Mouse (Mus musculus) right cerebral cortex, postnatal 4 days (tissue): ENCODE measurements around the gene Ispd.
A peak's percentile ranks its signal among the peaks of the same experiment; 100 is the strongest.

ENCODE experiments used
- DNase-seq: peaks from one replicate; pipeline ENCODE4 v3.0.0-alpha.2; 2022

The Ispd gene

GRCm38 (mm10) chr12:36570414-36571095, 189.3 kb downstream of the Ispd start:
- DNase-seq: no peak

DNA sequence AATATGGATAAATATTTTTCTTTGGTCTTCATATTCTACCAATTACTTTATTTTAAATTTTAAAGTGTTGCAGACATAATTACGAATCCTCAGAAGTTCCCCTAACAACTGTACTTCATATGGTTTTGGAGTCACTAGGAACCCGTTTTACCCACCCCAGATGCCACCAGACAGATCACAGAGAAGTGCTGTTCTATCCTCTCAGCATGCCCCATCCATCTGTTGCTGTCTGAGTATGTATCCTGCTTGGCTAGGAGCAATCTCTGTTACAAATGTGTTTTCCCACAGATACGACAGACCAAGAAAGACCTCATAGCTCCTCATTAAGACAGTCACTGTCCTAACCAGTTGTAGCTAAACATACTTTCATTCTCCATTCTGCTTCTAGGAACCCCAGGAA, 203.6 kb downstream of the Ispd start:
- DNase-seq: peak; percentile 2

GRCm38 (mm10) chr12:36597539-36598250, 216.4 kb downstream of the Ispd start:
- no peak for DNase-seq

- no peak for DNase-seq
Measured at GRCm38 (mm10) chr12:36621960-36622736, 240.9 kb downstream of the Ispd start.

DNA sequence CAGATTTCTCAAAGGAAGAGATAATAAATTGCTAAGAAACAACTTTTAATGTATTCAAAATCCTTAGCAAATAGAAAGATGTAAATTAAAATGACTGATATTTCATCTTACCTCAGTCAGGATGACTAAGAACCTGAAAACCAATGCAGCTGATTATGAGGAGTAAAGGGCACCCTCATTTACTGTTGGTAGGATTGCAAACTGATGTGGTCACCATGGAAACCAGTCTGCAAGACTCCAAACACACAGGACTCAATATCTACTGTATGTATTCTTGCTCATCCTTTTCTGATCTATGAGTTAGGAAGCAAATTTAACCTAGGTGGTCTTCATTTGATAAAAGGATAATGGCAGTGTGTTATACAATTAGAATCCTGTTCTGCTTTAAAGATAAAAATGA, 246.0 kb downstream of the Ispd start:
- DNase-seq: no peak

- no peak for DNase-seq
Measured at GRCm38 (mm10) chr12:36632427-36632826, 251.2 kb downstream of the Ispd start.

GRCm38 (mm10) chr12:36647514-36647913, 266.3 kb downstream of the Ispd start:
- no peak for DNase-seq

DNA sequence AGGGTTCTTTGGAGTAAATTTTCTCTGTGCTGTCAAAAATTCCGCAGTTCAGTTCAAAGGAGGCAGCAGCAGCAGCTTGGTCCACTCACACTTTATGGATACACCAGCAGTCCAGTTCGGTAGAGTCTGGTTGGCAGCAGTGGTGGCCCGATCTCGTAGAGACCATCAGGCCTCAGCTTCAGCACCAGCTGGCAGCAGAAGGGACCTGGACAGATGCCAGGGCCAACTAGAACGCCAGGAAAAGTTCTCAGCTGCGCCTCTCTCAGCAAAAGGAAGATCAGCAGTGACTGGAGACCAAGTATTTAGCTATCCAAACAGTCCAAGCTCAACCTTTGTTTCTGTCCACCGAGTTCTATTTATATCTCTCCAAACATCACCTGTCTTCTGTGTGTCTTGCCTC, 281.2 kb downstream of the Ispd start:
- peak; percentile 42 for DNase-seq

DNA sequence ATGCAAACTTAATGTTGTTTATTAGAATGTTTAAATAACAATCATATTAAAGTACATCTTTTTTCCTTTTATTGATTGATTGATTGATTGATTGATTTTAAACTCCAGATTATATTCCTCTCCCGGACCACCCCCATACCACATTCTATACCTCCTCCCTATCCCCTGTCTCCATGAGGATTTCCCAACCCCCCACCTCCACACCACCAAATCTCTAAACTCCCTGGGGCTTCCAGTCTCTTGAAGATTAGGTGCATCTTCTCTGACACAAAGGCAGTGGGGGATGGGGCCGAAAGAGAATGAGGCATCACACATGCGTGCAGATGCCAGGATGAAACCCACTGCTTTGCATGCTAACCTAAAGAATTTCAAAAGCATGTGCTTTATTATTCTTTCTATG, 283.5 kb downstream of the Ispd start:
- no peak for DNase-seq

DNA sequence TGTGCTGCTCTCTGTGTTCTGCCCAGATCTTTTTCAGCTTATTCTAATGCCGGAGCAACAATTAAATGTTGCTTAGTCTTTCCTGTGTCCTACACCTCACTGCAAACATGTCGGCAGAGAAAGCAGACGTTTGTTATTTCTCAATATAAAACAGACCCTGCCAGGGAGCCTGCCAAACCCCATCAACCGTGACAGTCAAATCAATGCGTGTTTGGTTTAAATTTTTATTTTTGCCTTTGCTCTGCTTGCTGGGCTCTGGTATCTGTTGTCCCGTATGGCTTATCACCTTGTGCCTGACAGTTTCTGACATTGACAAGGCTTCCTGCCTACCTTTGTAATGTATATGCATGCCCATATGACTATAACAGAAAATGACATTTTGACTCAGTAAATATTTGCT, 285.5 kb downstream of the Ispd start:
- DNase-seq: no peak

GRCm38 (mm10) chr12:36670164-36670908, 289.1 kb downstream of the Ispd start:
- no peak for DNase-seq

DNA sequence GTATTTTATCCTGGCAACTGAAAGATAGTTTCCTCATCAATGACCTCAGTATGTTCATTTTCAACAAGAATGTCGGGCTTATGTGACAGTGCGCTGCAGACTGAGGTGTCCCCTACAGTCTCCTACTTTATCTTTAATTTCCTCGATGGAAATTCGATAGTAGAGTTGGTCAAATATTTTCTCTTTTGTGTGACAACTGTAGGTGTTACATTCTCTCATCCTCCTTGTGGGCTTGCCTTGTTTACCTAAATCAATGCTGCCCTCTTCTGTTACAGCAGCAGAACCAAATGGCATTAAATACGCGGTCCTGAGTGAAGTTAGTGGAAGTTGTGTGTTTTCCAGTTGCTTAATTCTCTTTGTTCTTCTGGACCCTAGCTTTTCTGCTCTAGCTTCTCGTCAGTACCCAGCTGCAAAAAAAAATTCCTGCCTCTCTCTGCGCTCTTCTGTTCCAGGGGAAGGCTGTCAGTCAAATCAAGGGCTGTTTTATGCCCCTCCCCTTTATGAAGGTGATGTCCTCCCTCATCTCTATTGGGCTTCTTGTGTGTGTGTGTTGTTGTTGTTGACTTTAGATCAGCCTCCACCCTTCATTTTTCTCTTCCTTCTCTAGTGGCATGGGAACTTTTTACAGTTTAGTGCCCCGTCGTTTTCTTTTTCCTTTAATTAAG, 289.8 kb downstream of the Ispd start:
- DNase-seq: no peak

- DNase-seq: no peak
Measured at GRCm38 (mm10) chr12:36674481-36674880, 293.2 kb downstream of the Ispd start.

DNA sequence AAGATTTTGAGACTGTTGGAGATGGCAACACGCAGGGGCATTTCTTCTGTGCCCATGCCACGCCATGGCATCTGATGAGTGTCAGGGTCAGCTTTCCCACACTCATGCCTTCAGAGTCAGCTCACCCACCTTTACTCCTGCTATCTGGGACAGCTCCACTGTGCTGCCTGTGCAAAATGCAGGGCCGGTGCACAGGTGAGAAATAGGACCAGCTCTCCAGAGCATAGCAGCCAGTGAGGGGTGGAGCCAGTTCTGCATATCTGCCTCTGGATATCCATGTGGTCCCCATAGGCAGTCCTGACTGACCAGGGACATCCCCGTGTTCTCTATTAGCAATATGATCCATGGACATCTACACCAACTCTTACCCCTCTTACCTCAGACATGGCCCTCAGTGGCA, 297.0 kb downstream of the Ispd start:
- DNase-seq: no peak

DNA sequence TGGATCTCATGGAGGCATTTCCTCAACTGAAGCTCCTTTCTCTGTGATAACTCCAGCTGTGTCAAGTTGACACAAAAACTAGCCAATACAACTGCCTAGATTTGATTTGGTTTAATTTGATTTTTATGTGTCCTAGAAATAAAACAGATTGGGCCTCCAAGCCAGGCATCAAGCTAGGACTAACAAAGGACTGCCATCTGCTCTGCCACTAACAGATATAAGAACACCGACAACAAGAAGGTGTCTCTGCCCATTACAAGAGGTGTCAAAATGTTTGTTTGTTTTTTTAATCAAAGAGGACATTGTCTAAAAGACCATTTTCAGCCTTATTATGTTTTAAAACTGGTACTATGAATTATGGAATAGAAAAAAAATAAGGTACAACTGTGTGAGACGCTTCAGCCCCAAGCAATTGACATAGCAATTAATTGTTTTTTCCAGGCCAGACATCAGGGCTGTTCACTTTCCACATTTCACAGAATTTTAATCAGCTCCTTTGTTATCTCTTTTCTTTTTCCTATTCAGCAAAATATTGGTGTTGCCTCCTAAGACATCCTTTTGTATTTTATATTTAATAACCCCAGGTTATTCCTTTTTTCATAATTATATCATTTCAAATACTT, 299.7 kb downstream of the Ispd start:
- no peak for DNase-seq

GRCm38 (mm10) chr12:36681779-36682178, 300.5 kb downstream of the Ispd start:
- DNase-seq: no peak

GRCm38 (mm10) chr12:36694072-36694471, 312.8 kb downstream of the Ispd start:
- no peak for DNase-seq

- DNase-seq: no peak
Measured at GRCm38 (mm10) chr12:36704380-36704779, 323.1 kb downstream of the Ispd start.

DNA sequence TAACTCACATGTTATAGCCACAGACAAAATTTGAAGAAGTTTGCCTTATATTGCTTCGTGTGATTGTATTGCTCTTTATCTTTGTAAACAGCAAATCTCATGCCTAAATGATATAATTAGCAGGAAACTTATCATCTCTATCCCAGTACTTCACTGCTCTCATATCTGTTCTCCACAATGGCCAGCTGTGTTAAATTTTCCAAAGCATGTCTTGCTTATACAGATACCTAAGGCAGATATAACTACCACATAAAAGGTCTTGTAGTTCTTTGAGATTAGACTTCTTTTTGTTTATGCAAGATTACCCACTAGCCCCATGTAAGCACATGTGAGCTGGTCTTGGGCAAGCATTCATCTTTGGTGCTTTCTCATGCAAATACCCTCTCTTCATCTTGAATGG, 327.6 kb downstream of the Ispd start:
- no peak for DNase-seq

DNA sequence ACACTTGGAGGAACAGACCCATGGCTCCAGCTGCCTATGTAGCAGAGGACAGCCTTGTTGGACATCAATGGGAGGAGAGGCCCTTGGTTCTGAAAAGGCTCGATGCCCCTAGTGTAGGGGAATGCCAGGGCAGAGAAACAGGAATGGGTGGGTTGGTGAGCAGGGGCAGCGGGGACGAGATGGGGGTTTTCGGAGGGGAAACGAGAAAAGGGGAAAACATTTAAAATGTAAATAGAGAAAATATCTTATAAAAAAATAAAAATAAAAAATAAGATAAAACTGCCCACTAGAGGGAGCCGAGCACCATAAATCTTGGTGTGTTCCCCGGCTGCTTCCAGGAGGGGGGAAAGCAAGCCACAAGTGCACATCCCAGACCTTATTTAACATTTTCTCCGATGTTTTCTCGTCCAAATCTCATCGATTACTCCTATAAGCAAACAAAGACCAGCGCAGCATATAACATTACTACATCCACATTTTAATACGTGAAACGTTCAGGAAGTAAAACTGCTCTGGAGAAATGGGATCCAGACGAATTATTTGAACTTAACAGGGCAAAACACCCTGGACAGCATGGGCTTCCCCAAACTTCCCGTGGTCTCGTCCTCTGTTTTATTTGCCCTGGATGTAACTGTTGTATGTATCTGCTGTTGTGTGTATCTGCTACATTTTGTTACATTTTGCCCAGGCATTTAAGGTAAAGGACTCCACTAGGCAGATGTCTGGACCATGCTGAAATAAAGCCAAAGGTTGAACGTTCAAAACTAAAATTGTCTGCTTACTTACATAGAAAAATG, 332.8 kb downstream of the Ispd start:
- peak; percentile 31 for DNase-seq

DNA sequence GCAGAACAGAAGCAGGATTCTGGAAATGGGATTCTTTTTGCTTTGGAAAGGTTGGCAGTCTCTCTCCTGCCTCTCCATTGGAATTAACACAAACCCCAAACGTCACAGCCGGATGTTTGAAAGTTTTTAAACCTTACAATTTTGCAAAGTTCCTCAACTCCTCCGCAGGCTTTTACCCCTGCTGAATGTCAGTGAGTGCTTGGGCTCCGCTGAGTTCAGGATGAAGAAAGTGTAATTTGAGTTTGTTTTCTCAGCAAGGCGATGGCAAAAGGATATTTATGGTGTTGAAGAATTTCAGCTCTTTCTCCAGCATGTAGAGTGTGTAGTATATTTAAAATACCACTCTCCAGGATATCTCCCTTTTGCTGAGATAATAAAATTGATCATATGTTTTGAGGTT, 336.3 kb downstream of the Ispd start:
- DNase-seq: no peak
